Mouse (Mus musculus) embryonic facial prominence, embryonic 12.5 days (tissue): ENCODE data around the gene Qser1. TPM values are rescaled to one million over a fixed set of nuclear protein-coding genes. Genes with fewer than 3 reads are reported as not detected.

ENCODE experiments used
- ATAC-seq: fragments of 200-750 bp; cut with Nextera tagmentation; 2 replicates; pipeline ENCODE4 v1.8.0; 2017; ENCODE audit not compliant: insufficient number of reproducible peaks, insufficient read depth, low FRiP score, low TSS enrichment
- H3K27ac ChIP-seq: fragments of 300-500 bp; sonication (generic); 2 replicates; pipeline ENCODE4 v1.5.1; 2016; ENCODE audit warnings: mild to moderate bottlenecking
- H3K27me3 ChIP-seq: fragments of 300-500 bp; sonication (generic); 2 replicates; pipeline ENCODE4 v1.6.1; 2016; ENCODE audit warnings: mild to moderate bottlenecking, moderate library complexity
- H3K36me3 ChIP-seq: fragments of 300-500 bp; sonication (generic); 2 replicates; pipeline ENCODE4 v1.6.1; 2016; ENCODE audit warnings: mild to moderate bottlenecking
- H3K4me1 ChIP-seq: fragments of 300-500 bp; sonication (generic); 2 replicates; pipeline ENCODE4 v1.6.1; 2016
- H3K4me2 ChIP-seq: fragments of 300-500 bp; sonication (generic); replicated peaks from 2 replicates; pipeline ENCODE4 v1.6.1; 2016; ENCODE audit warnings: mild to moderate bottlenecking, moderate library complexity
- H3K4me3 ChIP-seq: fragments of 300-500 bp; sonication (generic); 2 replicates; pipeline ENCODE4 v1.5.1; 2016; ENCODE audit warnings: mild to moderate bottlenecking
- H3K9ac ChIP-seq: fragments of 300-500 bp; sonication (generic); 2 replicates; pipeline ENCODE4 v1.6.1; 2016; ENCODE audit warnings: mild to moderate bottlenecking, moderate library complexity
- H3K9me3 ChIP-seq: fragments of 300-500 bp; sonication (generic); 2 replicates; pipeline ENCODE4 v1.6.1; 2016; ENCODE audit warnings: mild to moderate bottlenecking, moderate library complexity
- whole genome bisulfite sequencing: fragments of 180-500 bp; shearing (Covaris S2); methylation state at CpG from one replicate; pipeline ENCODE4 v1.1.7; 2016; 5-methylcytosine and 5-hydroxymethylcytosine counted together
- polyA plus RNA-seq: library from polyadenylated mRNA; unstranded; fragments of >200 nt; fragmentation: Nextera tagmentation; extraction: Ambion mirVana; gene quantifications from 2 replicates; pipeline ENCODE4 v1.2.1, GENCODE M21; 2016

Gene Qser1
- polyA plus RNA-seq, 1 experiment from 2014 or later, result 11.6 TPM

GRCm38 (mm10) chr2:104743160-104743559 lies 73.4 kb downstream of the Qser1 start:
- H3K9me3 ChIP-seq, result no peaks in the 10 kb centered on the region
- peak overlapping the region; percentile 75 for H3K4me3 ChIP-seq
- peaks cover 23% of the 10 kb centered on the region for H3K27me3 ChIP-seq
- H3K4me2 ChIP-seq, result peak overlapping the region; percentile 94
- no peaks in the 10 kb centered on the region for H3K36me3 ChIP-seq
- H3K27ac ChIP-seq, result no peak overlapping the region
- no peak for ATAC-seq
- H3K4me1 ChIP-seq, result peaks cover 9% of the 10 kb centered on the region; the same call in 1 of the 2 replicates
- H3K9ac ChIP-seq, result peak overlapping the region; percentile 78; the same call in 1 of the 2 replicates
- WGBS, result 15% methylated on average over 7 of the region's 7 CpGs

DNA sequence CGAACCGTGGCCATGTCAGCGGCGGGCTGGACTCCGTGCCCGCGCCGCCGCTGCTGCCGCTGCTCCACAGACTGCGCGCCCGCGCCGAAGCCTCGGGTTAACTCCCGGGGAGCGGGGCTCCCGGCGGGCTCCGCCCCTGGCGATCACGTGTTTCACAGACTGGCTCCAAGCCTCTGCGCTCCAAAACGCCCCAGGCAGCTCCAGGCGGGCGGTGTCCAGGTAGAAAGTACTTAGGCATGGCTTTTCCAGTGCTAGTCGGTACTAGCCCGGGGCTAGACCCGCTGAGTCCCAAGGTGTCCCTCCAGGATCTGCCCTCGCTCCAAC lies 73.9 kb downstream of the Qser1 start, which contains the start of gene Depdc7:
TSS of gene Depdc7 (minus strand) at position 138 of the 324 bp plus-strand sequence.
- under 1% methylated on average over 31 of the region's 31 CpGs for WGBS
- peak; percentile 84 for ATAC-seq
- Histone ChIP-seq H3K36me3 (no peaks in the 10 kb centered on the region), H3K27ac (no peak within 1 kb of the TSS), H3K9me3 (no peaks in the 10 kb centered on the region), H3K27me3 (peaks cover 23% of the 10 kb centered on the region), H3K4me2 (peak within 1 kb of the TSS; percentile 94), H3K9ac (peak within 1 kb of the TSS; percentile 78), H3K4me1 (peaks cover 9% of the 10 kb centered on the region; the same call in 1 of the 2 replicates), H3K4me3 (peak within 1 kb of the TSS; percentile 75)

GRCm38 (mm10) chr2:104741896-104742740 lies 74.4 kb downstream of the Qser1 start:
- Histone ChIP-seq H3K4me3 (peak overlapping the region; percentile 75), H3K27ac (no peak overlapping the region), H3K4me2 (peak overlapping the region; percentile 94), H3K9me3 (no peaks in the 10 kb centered on the region), H3K36me3 (no peaks in the 10 kb centered on the region), H3K4me1 (peaks cover 9% of the 10 kb centered on the region; the same call in 1 of the 2 replicates), H3K9ac (peak overlapping the region; percentile 78), H3K27me3 (peaks cover 23% of the 10 kb centered on the region)
- ATAC-seq, result no peak
- 5% methylated on average over 40 of the region's 46 CpGs for WGBS

GRCm38 (mm10) chr2:104741015-104741758 lies 75.4 kb downstream of the Qser1 start:
- no peak overlapping the region for H3K4me3 ChIP-seq
- WGBS, result 32% methylated on average over 7 of the region's 7 CpGs

DNA sequence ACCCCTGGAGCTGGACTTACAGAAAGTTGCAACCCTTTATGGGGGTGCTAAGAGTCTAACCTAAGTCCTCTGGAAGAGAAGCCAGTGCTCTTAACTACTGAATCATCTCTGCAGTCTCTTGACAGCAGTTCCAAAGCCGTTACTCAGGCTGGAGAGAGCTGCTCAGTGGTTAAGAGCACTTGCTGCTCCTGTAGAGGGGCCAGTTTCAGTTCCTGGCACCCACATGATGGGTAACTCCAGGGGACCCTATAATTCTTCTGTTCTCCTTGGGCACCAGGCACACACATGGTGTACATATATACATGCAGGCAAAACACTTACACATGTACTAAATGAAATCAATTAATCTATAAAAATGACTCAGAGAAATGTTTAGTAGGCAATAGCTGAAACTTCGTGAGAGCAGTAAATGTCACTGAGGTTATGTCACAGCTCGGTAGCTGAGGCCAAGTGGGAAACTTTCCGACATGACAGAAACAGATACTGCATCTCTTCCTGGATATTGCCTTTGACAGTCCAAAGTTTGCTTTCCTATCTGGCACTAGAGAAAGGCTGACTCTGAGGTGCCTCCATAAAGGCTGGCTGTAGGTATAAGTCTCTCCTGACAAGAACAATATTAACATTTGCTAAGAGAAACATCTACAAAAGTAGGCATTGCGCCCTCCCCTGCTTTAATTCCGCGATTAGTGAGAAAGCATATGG lies 76.2 kb downstream of the Qser1 start:
- WGBS, result 49% methylated on average over 7 of the region's 7 CpGs
- ATAC-seq, result no peak
- Histone ChIP-seq H3K27ac (no peak overlapping the region), H3K9me3 (no peaks in the 10 kb centered on the region), H3K27me3 (peaks cover 23% of the 10 kb centered on the region), H3K9ac (no peak overlapping the region), H3K4me3 (no peak overlapping the region), H3K4me1 (peaks cover 9% of the 10 kb centered on the region; the same call in 1 of the 2 replicates), H3K4me2 (no peak overlapping the region), H3K36me3 (no peaks in the 10 kb centered on the region)

More at GRCm38 (mm10) chr2:104741015-104741758, 75.4 kb downstream of the Qser1 start:
- H3K27ac ChIP-seq, result no peak overlapping the region
- H3K36me3 ChIP-seq, result no peaks in the 10 kb centered on the region
- H3K9ac ChIP-seq, result no peak overlapping the region
- peaks cover 23% of the 10 kb centered on the region for H3K27me3 ChIP-seq
- ATAC-seq, result no peak
- no peak overlapping the region for H3K4me2 ChIP-seq
- H3K4me1 ChIP-seq, result peaks cover 9% of the 10 kb centered on the region; the same call in 1 of the 2 replicates
- H3K9me3 ChIP-seq, result no peaks in the 10 kb centered on the region

GRCm38 (mm10) chr2:104739691-104740090 lies 76.9 kb downstream of the Qser1 start:
- ATAC-seq, result no peak
- Histone ChIP-seq H3K9me3 (no peaks in the 10 kb centered on the region), H3K27me3 (peaks cover 23% of the 10 kb centered on the region), H3K4me1 (peaks cover 9% of the 10 kb centered on the region; the same call in 1 of the 2 replicates), H3K36me3 (no peaks in the 10 kb centered on the region), H3K9ac (no peak overlapping the region), H3K4me3 (no peak overlapping the region), H3K27ac (no peak overlapping the region), H3K4me2 (no peak overlapping the region)
- WGBS, result 92% methylated on average over 2 of the region's 2 CpGs

DNA sequence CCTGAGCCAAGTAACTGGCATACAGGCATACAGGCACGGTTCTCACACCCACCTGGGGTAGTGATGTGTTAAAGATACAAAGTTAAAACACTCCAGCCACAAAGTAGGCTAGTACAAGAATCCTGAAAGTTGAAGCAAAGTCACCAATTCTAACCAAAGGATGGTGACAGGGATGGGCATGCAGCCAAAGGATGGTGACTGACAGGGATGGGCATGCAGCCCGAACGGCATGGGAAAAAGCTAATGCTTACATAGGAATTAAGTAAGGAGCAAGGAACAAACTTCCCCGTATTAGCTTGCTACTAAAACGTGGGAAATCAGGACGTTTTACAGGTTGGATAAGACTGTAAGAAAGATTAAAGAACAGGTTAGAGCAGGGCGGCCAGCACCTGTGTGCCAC lies 80.3 kb downstream of the Qser1 start:
- Histone ChIP-seq H3K27me3 (peaks cover 6% of the 10 kb centered on the region; the same call in 1 of the 2 replicates), H3K4me1 (peaks cover 5% of the 10 kb centered on the region; the same call in 1 of the 2 replicates), H3K27ac (no peak overlapping the region), H3K4me3 (no peak overlapping the region), H3K36me3 (no peaks in the 10 kb centered on the region), H3K4me2 (no peak overlapping the region), H3K9me3 (no peaks in the 10 kb centered on the region), H3K9ac (no peak overlapping the region)
- 71% methylated on average over 7 of the region's 7 CpGs for WGBS
- ATAC-seq, result no peak

DNA sequence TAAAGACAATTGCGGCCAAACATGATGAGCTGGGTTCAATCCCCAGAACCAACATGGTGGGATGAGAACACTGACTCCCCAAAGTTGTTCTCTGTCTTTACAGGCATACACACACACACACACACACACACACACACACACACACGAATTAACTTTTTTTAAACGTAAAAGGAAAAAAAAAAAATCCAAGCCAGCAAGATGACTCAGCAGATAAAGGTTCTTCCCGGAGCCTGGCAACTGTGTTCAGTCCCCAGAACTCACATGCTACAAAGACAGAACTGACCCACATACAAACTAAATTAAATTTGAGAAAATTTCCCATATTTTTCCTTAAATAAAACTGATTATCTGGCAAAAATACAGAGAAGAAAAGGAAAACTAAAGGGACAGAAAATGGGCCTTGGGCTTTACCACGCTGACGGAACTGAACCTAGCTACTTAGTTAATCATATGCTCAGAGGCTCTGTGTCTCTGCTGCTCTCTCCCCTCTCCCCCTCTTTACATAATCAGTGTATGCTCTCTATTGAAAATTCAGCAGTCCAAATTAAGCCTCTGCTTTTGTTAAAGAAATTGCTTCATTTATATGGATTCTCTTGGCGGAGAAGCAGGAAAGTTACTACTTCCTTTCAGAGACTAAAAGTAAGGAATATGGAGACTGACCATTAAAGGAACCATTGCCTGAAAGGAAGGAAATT lies 83.9 kb downstream of the Qser1 start:
- ATAC-seq, result no peak
- no peaks in the 10 kb centered on the region for H3K27me3 ChIP-seq
- no peaks in the 10 kb centered on the region for H3K9me3 ChIP-seq
- WGBS, result 76% methylated on average over 7 of the region's 7 CpGs
- no peaks in the 10 kb centered on the region for H3K4me1 ChIP-seq
- no peak overlapping the region for H3K4me3 ChIP-seq
- no peak overlapping the region for H3K9ac ChIP-seq
- no peak overlapping the region for H3K4me2 ChIP-seq
- H3K36me3 ChIP-seq, result no peaks in the 10 kb centered on the region
- H3K27ac ChIP-seq, result no peak overlapping the region

GRCm38 (mm10) chr2:104732033-104732444 lies 84.5 kb downstream of the Qser1 start:
- 73% methylated on average over 9 of the region's 9 CpGs for WGBS
- Histone ChIP-seq H3K9me3 (no peaks in the 10 kb centered on the region), H3K36me3 (no peaks in the 10 kb centered on the region), H3K4me1 (no peaks in the 10 kb centered on the region), H3K4me2 (no peak overlapping the region), H3K9ac (no peak overlapping the region), H3K27ac (no peak overlapping the region), H3K27me3 (no peaks in the 10 kb centered on the region), H3K4me3 (no peak overlapping the region)
- ATAC-seq, result no peak

DNA sequence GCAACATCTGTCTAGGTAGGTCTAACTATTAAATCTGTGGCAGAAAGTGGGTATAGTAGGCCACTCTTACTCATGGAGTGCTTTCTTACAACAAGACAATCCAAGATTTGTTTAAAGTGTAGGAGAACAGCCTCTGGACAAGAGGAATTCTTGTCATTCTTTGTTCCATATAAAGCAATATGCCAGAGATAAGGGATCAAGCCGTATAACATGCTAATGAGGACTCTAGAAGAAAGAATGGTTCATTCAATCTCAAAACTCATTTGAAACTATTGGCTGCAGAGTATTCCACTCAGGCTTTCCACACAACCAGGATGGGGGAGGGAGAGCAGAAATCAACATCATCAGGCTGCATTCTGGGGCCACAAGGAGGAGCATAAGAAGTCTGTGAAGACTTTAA lies 89.2 kb downstream of the Qser1 start:
- no peak overlapping the region for H3K4me2 ChIP-seq
- WGBS, result 90% methylated on average over 1 of the region's 1 CpGs
- H3K4me1 ChIP-seq, result no peaks in the 10 kb centered on the region
- no peak for ATAC-seq
- H3K9me3 ChIP-seq, result no peaks in the 10 kb centered on the region
- H3K4me3 ChIP-seq, result no peak overlapping the region
- no peaks in the 10 kb centered on the region for H3K27me3 ChIP-seq
- H3K27ac ChIP-seq, result no peak overlapping the region
- H3K36me3 ChIP-seq, result no peaks in the 10 kb centered on the region
- H3K9ac ChIP-seq, result no peak overlapping the region

DNA sequence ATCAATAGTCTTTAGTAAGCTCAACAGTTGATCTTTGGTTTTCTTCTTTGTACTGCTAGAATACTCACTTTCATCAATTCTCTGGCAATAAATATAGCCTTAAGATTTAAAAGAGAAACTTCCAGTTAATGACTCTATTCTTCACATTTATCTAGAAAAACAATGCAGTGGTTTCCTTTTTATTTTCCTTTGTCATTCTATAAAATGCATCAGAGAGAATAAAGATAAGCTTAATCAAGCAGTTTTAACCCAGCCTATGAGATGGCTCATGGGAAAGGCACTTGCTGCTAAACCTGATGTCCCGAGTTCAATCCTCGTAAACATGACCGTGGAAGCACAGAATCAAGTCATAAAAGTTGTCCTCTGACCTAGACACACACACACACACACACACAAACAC lies 94.5 kb downstream of the Qser1 start:
- Histone ChIP-seq H3K9ac (no peak overlapping the region), H3K27me3 (no peaks in the 10 kb centered on the region), H3K27ac (no peak overlapping the region), H3K4me1 (no peaks in the 10 kb centered on the region), H3K9me3 (no peaks in the 10 kb centered on the region), H3K4me3 (no peak overlapping the region), H3K36me3 (no peaks in the 10 kb centered on the region), H3K4me2 (no peak overlapping the region)
- ATAC-seq, result no peak
- WGBS, result 87% methylated on average over 3 of the region's 3 CpGs
